Mouse (Mus musculus): ENCODE measurements around the gene Taf1d. TPM values are rescaled to one million over a fixed set of nuclear protein-coding genes. Genes with fewer than 3 reads are reported as not detected.

The Taf1d gene
- total and polyA plus RNA-seq, 3 experiments = 181 to 1,079 (median 249) TPM

DNA sequence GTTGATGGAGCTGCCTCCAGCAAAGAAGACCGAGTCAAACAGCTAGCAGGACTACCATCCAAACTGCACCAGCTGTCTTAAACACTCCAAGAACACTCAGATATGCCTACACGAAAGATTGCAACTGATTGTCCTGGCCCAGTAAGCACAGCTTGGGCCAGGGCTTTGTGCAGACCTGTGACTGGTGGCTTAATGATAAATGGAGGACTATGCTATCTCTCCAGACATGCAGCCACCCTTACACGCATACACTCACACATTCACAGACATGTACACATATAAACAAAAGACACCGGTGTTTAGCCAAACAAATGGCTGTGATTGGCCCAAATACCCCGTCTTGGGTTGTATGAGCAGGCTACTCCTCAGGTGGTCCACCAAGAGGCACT, 25.5 kb upstream of the Taf1d start:
- H3K9ac ChIP-seq (ENCODE audit: insufficient read depth, low read depth) = peak overlapping the region; percentile 67
- H3K27ac ChIP-seq (ENCODE audit: insufficient read depth, low read depth) = no peak overlapping the region
- no peaks in the 10 kb centered on the region for H3K27me3 ChIP-seq (replicated peaks)
- peaks cover 15 to 49% of the 10 kb centered on the region in 2 experiments for H3K36me3 ChIP-seq (replicated peaks in 1 of 2; ENCODE audit: control insufficient read depth in 1 of 2, insufficient read depth in 1 of 2, low read length in 1 of 2)
- TF ChIP-seq RCOR1 (conservative IDR thresholded peaks at IDR 0.05; ENCODE audit: low read depth, low read length) = no peak
- no peak for TF ChIP-seq RAD21 (IDR thresholded peaks at IDR 0.05; ENCODE audit: low read depth, low read length)
- no peak for TF ChIP-seq ETS1 (conservative IDR thresholded peaks at IDR 0.05; ENCODE audit: low read depth, low read length)
- no peak for TF ChIP-seq JUND (conservative IDR thresholded peaks at IDR 0.05; ENCODE audit: low read depth, low read length)
- no peak for TF ChIP-seq EP300 (IDR thresholded peaks at IDR 0.05; ENCODE audit: low read length)
- no peak for TF ChIP-seq MYC (IDR thresholded peaks at IDR 0.05; ENCODE audit: low read depth, low read length)
- no peak for TF ChIP-seq POLR2A (IDR thresholded peaks at IDR 0.05; ENCODE audit: low read depth, low read length)
- TF ChIP-seq MEF2A (IDR thresholded peaks at IDR 0.05; ENCODE audit: borderline replicate concordance, low read depth, low read length) = no peak
- no peak for TF ChIP-seq PAX5 (IDR thresholded peaks at IDR 0.05; ENCODE audit: low read length)
- no peak for TF ChIP-seq POLR2AphosphoS2 (IDR thresholded peaks at IDR 0.05; ENCODE audit: low read depth, low read length)
- TF ChIP-seq CHD2 (IDR thresholded peaks at IDR 0.05; ENCODE audit: low read length) = no peak
- TF ChIP-seq TCF12 (IDR thresholded peaks at IDR 0.05; ENCODE audit: low read depth, low read length) = no peak
- TF ChIP-seq IRF4 (IDR thresholded peaks at IDR 0.05; ENCODE audit: low read depth, low read length) = no peak
- no peak for TF ChIP-seq GABPA (IDR thresholded peaks at IDR 0.05; ENCODE audit: insufficient replicate concordance, low read depth, low read length)
- TF ChIP-seq KAT2A (IDR thresholded peaks at IDR 0.05; ENCODE audit: insufficient replicate concordance, low read length) = no peak
- in situ Hi-C loops (cut with MboI; ENCODE audit: low pct_ligation_motif_present, low pct_unique_long_range_greater_than_20kb, low sequenced_read_pairs) (no loop called here), dilution Hi-C loops (cut with MboI; ENCODE audit: extremely low pct_ligation_motif_present, extremely low pct_unique_long_range_greater_than_20kb, low sequenced_read_pairs) (no loop called here)
- no peak for DNase-seq (ENCODE audit: extremely low read depth)
- H3K9me3 ChIP-seq (replicated peaks; ENCODE audit: low read length) = no peaks in the 10 kb centered on the region
- H3K4me2 ChIP-seq (ENCODE audit: insufficient read depth, low read depth, poor library complexity, severe bottlenecking) = peak overlapping the region; percentile 72
- peaks cover 28% of the 10 kb centered on the region for H3K79me2 ChIP-seq (replicated peaks; ENCODE audit: control insufficient read depth, extremely low read depth, insufficient read depth, poor library complexity, severe bottlenecking)
- peak overlapping the region; percentile 67 to 95 (median 73) for H3K4me3 ChIP-seq (replicated peaks in 1 of 3; ENCODE audit: low read depth in 2 of 3, low read length in 2 of 3, poor library complexity in 1 of 3)
- H3K4me1 ChIP-seq (ENCODE audit: control insufficient read depth in 1 of 2, insufficient read depth in 2 of 2) = peaks cover 5 to 26% of the 10 kb centered on the region in 2 experiments

DNA sequence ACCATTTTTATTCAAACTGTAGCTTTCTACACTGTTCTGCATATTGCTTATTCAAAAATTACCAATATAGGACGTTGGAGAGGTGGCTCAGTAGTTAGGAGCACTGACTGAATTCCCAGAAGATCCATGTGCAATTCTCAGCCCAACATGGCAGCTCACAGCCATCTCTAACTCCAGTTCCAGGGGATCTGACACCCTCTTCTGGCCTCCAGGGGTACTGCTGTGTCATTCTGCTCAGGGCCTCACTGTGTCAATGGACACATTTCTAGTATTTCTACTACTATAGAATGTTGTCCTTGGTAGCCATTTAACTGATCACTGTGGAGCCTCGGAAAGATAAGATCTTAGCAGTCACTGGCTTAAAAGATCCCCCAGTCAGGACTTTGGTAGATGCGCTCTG, 20.6 kb upstream of the Taf1d start:
- no peaks in the 10 kb centered on the region for H3K79me2 ChIP-seq (replicated peaks; ENCODE audit: control insufficient read depth, extremely low read depth, insufficient read depth, poor library complexity, severe bottlenecking)
- TF ChIP-seq MEF2A (IDR thresholded peaks at IDR 0.05; ENCODE audit: borderline replicate concordance, low read depth, low read length) (no peak), E2F4 (IDR thresholded peaks at IDR 0.05; ENCODE audit: insufficient replicate concordance, low read depth, low read length) (no peak), USF2 (conservative IDR thresholded peaks at IDR 0.05; ENCODE audit: low read depth, low read length) (no peak), MYC (IDR thresholded peaks at IDR 0.05; ENCODE audit: low read depth, low read length) (no peak), JUND (conservative IDR thresholded peaks at IDR 0.05; ENCODE audit: low read depth, low read length) (no peak), SMC3 (IDR thresholded peaks at IDR 0.05; ENCODE audit: low read depth, low read length) (peak; percentile 33), KAT2A (IDR thresholded peaks at IDR 0.05; ENCODE audit: insufficient replicate concordance, low read length) (no peak), MAZ (IDR thresholded peaks at IDR 0.05; ENCODE audit: low read depth, low read length) (no peak), JUN (IDR thresholded peaks at IDR 0.05; ENCODE audit: insufficient read depth, low read depth, low read length) (no peak), ETS1 (conservative IDR thresholded peaks at IDR 0.05; ENCODE audit: low read depth, low read length) (no peak), POLR2A (IDR thresholded peaks at IDR 0.05; ENCODE audit: low read depth, low read length) (no peak), MXI1 (IDR thresholded peaks at IDR 0.05; ENCODE audit: low read depth, low read length) (no peak), ZNF384 (IDR thresholded peaks at IDR 0.05; ENCODE audit: low read depth, low read length) (no peak), RCOR1 (conservative IDR thresholded peaks at IDR 0.05; ENCODE audit: low read depth, low read length) (no peak), CTCF (conservative IDR thresholded peaks at IDR 0.05 in 1 of 2, IDR thresholded peaks at IDR 0.05 in 1 of 2; ENCODE audit: low read depth in 2 of 2, low read length in 2 of 2) (peak; percentile 30 to 56; a peak in 3 of 4 replicates), TBP (conservative IDR thresholded peaks at IDR 0.05; ENCODE audit: low read depth, low read length) (no peak), EP300 (IDR thresholded peaks at IDR 0.05; ENCODE audit: low read length) (no peak), RAD21 (IDR thresholded peaks at IDR 0.05; ENCODE audit: low read depth, low read length) (peak; percentile 41)
- H3K4me2 ChIP-seq (ENCODE audit: insufficient read depth, low read depth, poor library complexity, severe bottlenecking) = no peak overlapping the region
- H3K27me3 ChIP-seq (replicated peaks) = no peaks in the 10 kb centered on the region
- in situ Hi-C loops (cut with MboI; ENCODE audit: low pct_ligation_motif_present, low pct_unique_long_range_greater_than_20kb, low sequenced_read_pairs) = no loop called here
- H3K4me1 ChIP-seq (ENCODE audit: control insufficient read depth in 1 of 2, insufficient read depth in 2 of 2) = peaks cover 4 to 10% of the 10 kb centered on the region in 2 experiments
- no peak overlapping the region for H3K4me3 ChIP-seq (replicated peaks in 1 of 3; ENCODE audit: low read depth in 2 of 3, low read length in 2 of 3, poor library complexity in 1 of 3)
- dilution Hi-C loops (cut with MboI; ENCODE audit: extremely low pct_ligation_motif_present, extremely low pct_unique_long_range_greater_than_20kb, low sequenced_read_pairs) = no loop called here
- no peaks in the 10 kb centered on the region for H3K9me3 ChIP-seq (replicated peaks; ENCODE audit: low read length)
- DNase-seq (ENCODE audit: extremely low read depth) = no peak
- H3K9ac ChIP-seq (ENCODE audit: insufficient read depth, low read depth) = no peak overlapping the region
- peaks cover 9 to 58% of the 10 kb centered on the region in 2 experiments for H3K36me3 ChIP-seq (replicated peaks in 1 of 2; ENCODE audit: control insufficient read depth in 1 of 2, insufficient read depth in 1 of 2, low read length in 1 of 2)
- no peak overlapping the region for H3K27ac ChIP-seq (ENCODE audit: insufficient read depth, low read depth)

Data from CH12.LX (cell line).